Mouse (Mus musculus) urinary bladder, postnatal 14 days (tissue): Measurements from ENCODE around the gene Etv5.

Source experiments
- DNase-seq: peaks from one replicate; pipeline ENCODE4 v3.0.0; 2021; ENCODE audit warnings: low spot score

Gene Etv5

DNA sequence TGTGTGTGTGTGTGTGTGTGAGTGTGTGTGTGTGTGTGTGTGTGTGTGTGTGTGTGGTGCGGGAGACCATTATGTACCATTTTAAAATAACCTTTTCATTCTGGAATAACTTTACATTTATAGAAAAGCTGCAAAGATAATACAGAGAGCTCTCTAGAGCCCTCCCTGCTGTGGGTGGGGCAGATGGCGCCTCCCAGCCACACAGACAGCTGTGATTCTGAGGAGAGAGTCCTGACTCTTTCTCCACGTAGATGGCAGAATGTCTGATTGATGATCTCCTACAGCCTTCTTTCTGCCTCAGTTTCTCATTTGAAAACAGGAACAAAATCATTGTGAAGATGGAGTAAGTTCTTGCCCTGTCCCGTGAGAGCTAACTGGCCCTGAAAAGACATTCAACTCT lies 91.5 kb downstream of the Etv5 start:
- DNase-seq: no peak

DNA sequence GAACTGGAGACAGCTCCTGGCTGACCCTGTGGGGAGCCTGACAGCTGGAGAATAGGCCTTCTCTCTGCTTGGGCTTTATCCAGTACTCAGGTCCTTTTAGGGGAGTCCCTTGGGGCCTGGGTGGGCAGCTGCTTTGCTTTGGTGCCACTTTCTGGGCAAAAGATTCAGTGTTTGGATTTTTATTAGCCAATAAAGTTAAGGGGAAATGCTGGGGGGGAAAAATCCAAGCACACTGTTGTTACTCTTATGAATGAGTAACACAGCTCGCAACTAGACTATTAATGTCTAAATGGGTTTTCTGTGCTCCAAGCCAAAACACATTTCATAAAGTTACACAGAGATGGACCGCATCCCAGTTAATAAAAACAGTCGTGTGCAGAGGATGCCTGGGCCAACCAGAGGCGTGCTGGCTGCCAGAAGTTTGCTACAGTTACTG lies 98.3 kb downstream of the Etv5 start:
- DNase-seq: peak; percentile 49

DNA sequence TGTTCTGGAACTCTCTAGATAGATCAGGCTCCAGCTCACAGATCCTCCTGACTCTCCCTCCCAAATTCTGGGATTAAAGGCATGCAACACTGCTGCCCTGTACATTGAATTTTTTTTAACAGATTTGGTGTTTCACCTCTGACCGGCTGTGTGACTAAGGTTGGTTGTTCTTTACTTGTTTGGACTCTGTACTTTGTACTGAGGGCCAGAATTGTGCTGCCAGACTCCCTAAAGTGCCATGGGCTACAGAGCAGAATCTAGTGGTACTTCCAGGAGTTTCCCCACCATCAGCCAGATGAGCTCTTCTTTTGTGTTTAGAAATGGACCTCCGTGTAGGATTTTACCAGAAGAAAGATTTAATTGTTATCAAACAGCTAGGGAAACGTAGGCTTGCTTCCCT lies 103.7 kb downstream of the Etv5 start:
- DNase-seq: no peak
